Mouse (Mus musculus) midbrain, embryonic 15.5 days (tissue): ENCODE data around the gene Gm3187. TPM values are rescaled to one million over a fixed set of nuclear protein-coding genes. Genes with fewer than 3 reads are reported as not detected.
"Not testable (repeated sequence)": the region's sequence is repeated elsewhere in the genome, so short reads cannot be mapped to it uniquely, and the experiment has no call there.

Source experiments
- ATAC-seq: fragments of 200-750 bp; cut with Nextera tagmentation; replicated peaks from 2 replicates; pipeline ENCODE4 v1.8.0; 2017; ENCODE audit warnings: moderate TSS enrichment
- H3K27ac ChIP-seq: fragments of 300-500 bp; sonication (generic); 2 replicates; pipeline ENCODE4 v1.5.1; 2015; ENCODE audit warnings: mild to moderate bottlenecking, inconsistent platforms
- H3K27me3 ChIP-seq: fragments of 300-500 bp; sonication (generic); replicated peaks from 2 replicates; pipeline ENCODE4 v1.6.1; 2015; ENCODE audit warnings: inconsistent platforms
- H3K36me3 ChIP-seq: fragments of 300-500 bp; sonication (generic); replicated peaks from 2 replicates; pipeline ENCODE4 v1.6.1; 2015; ENCODE audit warnings: inconsistent platforms
- H3K4me1 ChIP-seq: fragments of 300-500 bp; sonication (generic); 2 replicates; pipeline ENCODE4 v1.6.1; 2015; ENCODE audit warnings: inconsistent platforms
- H3K4me2 ChIP-seq: fragments of 300-500 bp; sonication (generic); 2 replicates; pipeline ENCODE4 v1.6.1; 2015; ENCODE audit warnings: inconsistent platforms, mild to moderate bottlenecking, moderate library complexity
- H3K4me3 ChIP-seq: fragments of 300-500 bp; sonication (generic); 2 replicates; pipeline ENCODE4 v1.5.1; 2015; ENCODE audit warnings: mild to moderate bottlenecking, inconsistent platforms
- H3K9ac ChIP-seq: fragments of 300-500 bp; sonication (generic); 2 replicates; pipeline ENCODE4 v1.6.1; 2015; ENCODE audit warnings: mild to moderate bottlenecking, inconsistent platforms
- H3K9me3 ChIP-seq: fragments of 300-500 bp; sonication (generic); 2 replicates; pipeline ENCODE4 v1.6.1; 2016; ENCODE audit warnings: inconsistent platforms
- WGBS: fragments of 180-500 bp; shearing (Covaris S2); methylation state at CpG from one replicate; pipeline ENCODE4 v1.1.7; 2015; ENCODE audit warnings: mixed read lengths; 5-methylcytosine and 5-hydroxymethylcytosine counted together
- polyA plus RNA-seq: library from polyadenylated mRNA; unstranded; fragments of >200 nt; fragmentation: Nextera tagmentation; extraction: Ambion mirVana; gene quantifications from 2 replicates; pipeline ENCODE4 v1.2.1, GENCODE M21; 2015

Gene Gm3187
- polyA plus RNA-seq: 0.13 and 0.23 TPM in 2 replicates

DNA sequence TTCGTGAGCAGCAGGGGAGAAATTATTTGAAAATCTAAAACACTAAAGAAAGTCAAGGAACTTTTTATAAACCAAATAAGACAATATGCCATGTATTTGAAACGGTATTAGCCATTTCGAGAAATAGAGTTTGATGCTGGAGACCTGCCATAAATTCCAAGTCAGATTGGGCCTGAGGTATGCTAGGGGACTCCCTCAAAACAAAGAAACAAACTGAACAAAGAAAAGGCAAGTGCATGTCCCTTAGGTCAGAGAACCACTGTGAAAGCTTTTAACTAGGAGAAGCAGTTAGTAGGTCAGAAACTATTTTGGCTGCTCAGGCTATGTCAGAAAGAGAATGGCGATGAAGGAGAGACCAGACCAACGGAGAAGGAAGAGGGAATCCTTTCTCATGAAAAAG lies at the start of gene Gm3187:
Gene Gm3187 (plus strand): TSS at position 301 of the 400 bp plus-strand sequence.
- not testable (repeated sequence) for H3K27ac ChIP-seq, H3K4me2 ChIP-seq, H3K4me3 ChIP-seq, H3K4me1 ChIP-seq, H3K27me3 ChIP-seq, ATAC-seq, H3K9ac ChIP-seq, H3K9me3 ChIP-seq, H3K36me3 ChIP-seq
- WGBS: 92% methylated on average over 4 of the region's 5 CpGs

DNA sequence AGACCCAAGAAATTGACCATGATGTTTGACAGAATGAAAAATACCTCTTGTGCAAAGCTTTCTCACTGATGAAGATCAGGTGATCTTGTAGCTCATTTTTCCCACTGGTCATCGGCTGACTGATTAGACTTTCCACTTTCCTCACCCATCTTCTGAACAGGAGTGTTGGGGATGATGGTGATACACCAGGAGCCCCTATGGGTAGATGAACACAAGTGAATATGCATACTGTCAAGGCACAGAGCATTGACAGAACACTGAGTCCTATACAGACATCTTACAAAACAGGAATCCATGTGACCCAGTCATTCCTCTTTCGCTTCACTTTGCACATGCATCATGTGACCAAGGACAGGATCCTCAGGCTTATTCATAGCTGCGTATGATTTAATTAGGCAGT lies 28.6 kb upstream of the Gm3187 start, which contains the start of gene Gm3194:
Gene Gm3194 (minus strand): TSS at position 101 of the 400 bp plus-strand sequence.
- not testable (repeated sequence) for H3K4me1 ChIP-seq, H3K9ac ChIP-seq, H3K9me3 ChIP-seq, H3K4me2 ChIP-seq, H3K27ac ChIP-seq, H3K36me3 ChIP-seq, ATAC-seq, H3K27me3 ChIP-seq, H3K4me3 ChIP-seq
- no CpG with 5 or more reads among the region's 3 CpGs for WGBS

DNA sequence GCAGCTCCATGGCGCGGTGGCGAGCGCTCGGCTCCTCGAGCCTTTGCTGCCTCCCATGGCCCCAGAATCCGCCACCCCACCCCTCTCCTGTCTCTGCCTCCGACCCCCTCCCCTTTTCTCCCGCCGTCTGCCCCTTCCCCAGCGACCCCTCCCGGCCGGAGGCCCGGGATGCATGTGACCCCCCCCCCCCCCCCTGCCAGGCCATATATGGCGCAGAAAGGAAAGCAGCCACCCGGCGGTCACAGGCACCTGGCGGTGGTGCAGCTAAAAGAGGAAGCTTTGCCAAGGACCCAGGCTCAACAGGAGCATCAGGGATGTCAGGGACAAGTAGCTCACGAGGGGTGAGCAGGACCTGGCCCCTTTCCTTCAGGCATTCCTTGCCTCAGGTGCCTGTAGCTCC lies 23.5 kb upstream of the Gm3187 start:
- H3K9me3 ChIP-seq, H3K9ac ChIP-seq, H3K27me3 ChIP-seq, H3K27ac ChIP-seq, H3K4me2 ChIP-seq, H3K4me1 ChIP-seq, H3K4me3 ChIP-seq, H3K36me3 ChIP-seq: not testable (repeated sequence)
- ATAC-seq: peak; percentile 85
- WGBS: no CpG with 5 or more reads among the region's 19 CpGs

DNA sequence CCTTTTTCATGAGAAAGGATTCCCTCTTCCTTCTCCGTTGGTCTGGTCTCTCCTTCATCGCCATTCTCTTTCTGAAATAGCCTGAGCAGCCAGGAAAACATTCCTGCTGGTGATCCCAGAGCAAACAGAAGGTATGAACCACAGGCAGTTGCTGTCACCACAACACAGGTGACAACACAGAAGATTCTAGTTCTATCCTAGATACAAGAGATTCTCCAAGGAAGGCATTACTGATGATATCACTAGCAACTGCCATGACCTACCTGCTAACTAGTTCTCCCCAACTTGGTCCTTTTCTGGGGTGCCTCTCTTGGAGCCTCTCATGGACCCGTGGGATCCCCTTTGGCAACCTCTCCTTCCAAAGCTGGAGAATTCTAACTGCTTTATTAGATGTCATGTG lies 6.3 kb upstream of the Gm3187 start, which contains the start of gene Gm8246:
Gene Gm8246 (minus strand): TSS at position 101 of the 400 bp plus-strand sequence.
- no CpG with 5 or more reads among the region's 3 CpGs for WGBS
- H3K4me3 ChIP-seq, H3K4me2 ChIP-seq, H3K9me3 ChIP-seq, H3K4me1 ChIP-seq, H3K9ac ChIP-seq, ATAC-seq, H3K27ac ChIP-seq, H3K36me3 ChIP-seq, H3K27me3 ChIP-seq: not testable (repeated sequence)

DNA sequence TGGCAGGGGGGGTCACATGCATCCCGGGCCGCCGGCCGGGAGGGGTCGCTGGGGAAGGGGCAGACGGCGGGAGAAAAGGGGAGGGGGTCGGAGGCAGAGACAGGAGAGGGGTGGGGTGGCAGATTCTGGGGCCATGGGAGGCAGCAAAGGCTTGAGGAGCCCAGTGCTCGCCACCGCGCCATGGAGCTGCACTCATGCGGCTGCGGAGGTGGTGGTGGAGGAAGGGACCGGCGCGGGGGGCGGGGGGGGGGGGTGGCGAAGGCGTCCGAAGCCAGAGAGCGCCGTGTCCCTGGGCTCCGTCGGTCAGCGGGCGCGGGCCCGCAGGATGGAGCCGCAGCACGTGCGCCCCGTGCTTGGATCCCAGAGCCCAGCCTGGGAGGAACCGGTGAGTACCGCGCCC lies 17.4 kb downstream of the Gm3187 start, which contains the start of gene Gm3488:
Gene Gm3488 (plus strand): TSS at position 301 of the 400 bp plus-strand sequence.
- not testable (repeated sequence) for H3K4me1 ChIP-seq, ATAC-seq, H3K27ac ChIP-seq, H3K9ac ChIP-seq, H3K36me3 ChIP-seq, H3K4me2 ChIP-seq, H3K9me3 ChIP-seq, H3K4me3 ChIP-seq, H3K27me3 ChIP-seq
- WGBS: no CpG with 5 or more reads among the region's 35 CpGs

DNA sequence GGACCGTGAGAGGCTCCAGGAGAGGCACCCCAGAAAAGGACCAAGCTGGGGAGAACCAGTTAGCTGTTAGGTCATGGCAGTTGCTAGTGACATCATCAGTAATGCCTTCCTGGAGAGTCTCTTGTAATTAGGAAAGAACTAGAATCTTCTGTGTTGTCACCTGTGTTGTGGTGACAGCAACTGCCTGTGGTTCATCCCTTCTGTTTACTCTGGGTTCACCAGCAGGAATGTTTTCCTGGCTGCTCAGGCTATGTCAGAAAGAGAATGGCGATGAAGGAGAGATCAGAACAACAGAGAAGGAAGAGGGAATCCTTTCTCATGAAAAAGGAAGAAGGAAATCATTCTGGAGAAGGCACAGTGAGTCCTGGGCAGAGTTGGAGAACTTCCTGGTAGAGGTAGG lies 54.2 kb downstream of the Gm3187 start, which contains the start of gene Gm3532:
Gene Gm3532 (plus strand): TSS at position 301 of the 400 bp plus-strand sequence.
- ATAC-seq: not testable (repeated sequence)

More for the DNA sequence above, 54.2 kb downstream of the Gm3187 start, which contains the start of gene Gm3532:
- H3K4me2 ChIP-seq, H3K4me1 ChIP-seq, H3K9ac ChIP-seq, H3K4me3 ChIP-seq, H3K36me3 ChIP-seq, H3K9me3 ChIP-seq, H3K27ac ChIP-seq, H3K27me3 ChIP-seq: not testable (repeated sequence)
- WGBS: no CpG with 5 or more reads among the region's 2 CpGs

Other genes with a start within 250 kb of the Gm3187 start
- gene Gm3526, start 223.6 kb upstream of the Gm3187 start, polyA plus RNA-seq: 0.19 TPM in 1 of 2 replicates, not detected in the other
- not detected in 2 replicates for gene Gm3542, start 149.3 kb upstream of the Gm3187 start, polyA plus RNA-seq
- 0.86 and 2.0 TPM in 2 replicates for gene Gm3500, start 95.2 kb upstream of the Gm3187 start, polyA plus RNA-seq
- 2.5 and 2.8 TPM in 2 replicates for gene Gm3194, start 28.7 kb upstream of the Gm3187 start, polyA plus RNA-seq
- gene Gm8246, start 6.4 kb upstream of the Gm3187 start, polyA plus RNA-seq: not detected in 2 replicates
- 14.8 and 15.0 TPM in 2 replicates for gene Gm3488, start 17.5 kb downstream of the Gm3187 start, polyA plus RNA-seq
- gene Gm3532, start 54.3 kb downstream of the Gm3187 start, polyA plus RNA-seq: 0.15 TPM in 1 of 2 replicates, not detected in the other
- gene Gm8265, start 148.8 kb downstream of the Gm3187 start, polyA plus RNA-seq: not detected in 2 replicates
- not detected in 2 replicates for gene Gm9603, start 203.2 kb downstream of the Gm3187 start, polyA plus RNA-seq